Mouse (Mus musculus): ENCODE data around the gene Plscr1.

DNA sequence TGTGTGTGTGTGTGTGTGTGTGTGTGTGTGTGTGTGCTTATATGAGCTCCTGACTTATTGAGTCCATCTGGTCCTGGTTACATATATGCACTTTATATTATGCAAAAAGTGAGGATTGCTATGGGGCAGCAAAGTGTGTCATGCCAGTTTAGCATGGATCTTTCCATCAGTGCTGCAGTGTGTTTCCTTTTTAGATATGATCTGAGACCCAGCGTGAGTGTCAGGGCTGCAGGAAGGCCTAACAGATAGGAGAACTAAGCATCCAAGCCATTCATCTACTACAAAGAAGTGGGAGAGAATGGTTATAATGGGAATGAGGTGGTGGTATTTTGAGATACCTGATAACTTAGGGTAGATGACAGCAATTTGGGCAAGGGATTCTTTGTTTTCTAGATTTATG is 30.5 kb downstream of the Plscr1 start:
- TF ChIP-seq CHD2 (IDR thresholded peaks at IDR 0.05; ENCODE audit: low read depth, low read length) (no peak), HCFC1 (IDR thresholded peaks at IDR 0.05; ENCODE audit: borderline replicate concordance, insufficient read depth, low read length) (no peak)
